Mouse (Mus musculus) liver, embryonic 13.5 days (tissue): ENCODE measurements around the gene Nup153. TPM values are rescaled to one million over a fixed set of nuclear protein-coding genes. Genes with fewer than 3 reads are reported as not detected.
A peak's percentile ranks its signal among the peaks of the same experiment; 100 is the strongest.

ENCODE experiments used
- ATAC-seq: fragments of 200-750 bp; cut with Nextera tagmentation; 2 replicates; pipeline ENCODE4 v1.8.0; 2017; ENCODE audit warnings: low read depth, mild to moderate bottlenecking, moderate number of reproducible peaks, moderate library complexity
- DNase-seq: peaks from one replicate; pipeline ENCODE4 v3.0.0; 2022
- H3K27ac ChIP-seq: fragments of 300-500 bp; sonication (generic); 2 replicates; pipeline ENCODE4 v1.5.1; 2015; ENCODE audit warnings: moderate library complexity, mild to moderate bottlenecking, inconsistent platforms
- H3K27me3 ChIP-seq: fragments of 300-500 bp; sonication (generic); 2 replicates; pipeline ENCODE4 v1.6.1; 2015; ENCODE audit warnings: mild to moderate bottlenecking, inconsistent platforms
- H3K36me3 ChIP-seq: fragments of 300-500 bp; sonication (generic); 2 replicates; pipeline ENCODE4 v1.6.1; 2015; ENCODE audit warnings: mild to moderate bottlenecking, inconsistent platforms
- H3K4me1 ChIP-seq: fragments of 300-500 bp; sonication (generic); replicated peaks from 2 replicates; pipeline ENCODE4 v1.6.1; 2015; ENCODE audit warnings: inconsistent platforms
- H3K4me2 ChIP-seq: fragments of 300-500 bp; sonication (generic); 2 replicates; pipeline ENCODE4 v1.6.1; 2015; ENCODE audit warnings: inconsistent platforms, mild to moderate bottlenecking, moderate library complexity
- H3K4me3 ChIP-seq: fragments of 300-500 bp; sonication (generic); replicated peaks from 2 replicates; pipeline ENCODE4 v1.5.1; 2015; ENCODE audit warnings: mild to moderate bottlenecking, inconsistent platforms
- H3K9ac ChIP-seq: fragments of 300-500 bp; sonication (generic); 2 replicates; pipeline ENCODE4 v1.6.1; 2015; ENCODE audit warnings: mild to moderate bottlenecking, inconsistent platforms
- H3K9me3 ChIP-seq: fragments of 300-500 bp; sonication (generic); replicated peaks from 2 replicates; pipeline ENCODE4 v1.6.1; 2016; ENCODE audit warnings: inconsistent platforms
- WGBS: fragments of 180-500 bp; shearing (Covaris S2); methylation state at CpG from one replicate; pipeline ENCODE4 v1.1.7; 2015; ENCODE audit not compliant: insufficient replicate concordance; 5-methylcytosine and 5-hydroxymethylcytosine counted together
- polyA plus RNA-seq: library from polyadenylated mRNA; unstranded; fragments of >200 nt; fragmentation: Nextera tagmentation; extraction: Ambion mirVana; gene quantifications from 2 replicates; pipeline ENCODE4 v1.2.1, GENCODE M21; 2015

Nup153 gene
- polyA plus RNA-seq, 1 experiment from 2014 or later: 18.6 TPM

DNA sequence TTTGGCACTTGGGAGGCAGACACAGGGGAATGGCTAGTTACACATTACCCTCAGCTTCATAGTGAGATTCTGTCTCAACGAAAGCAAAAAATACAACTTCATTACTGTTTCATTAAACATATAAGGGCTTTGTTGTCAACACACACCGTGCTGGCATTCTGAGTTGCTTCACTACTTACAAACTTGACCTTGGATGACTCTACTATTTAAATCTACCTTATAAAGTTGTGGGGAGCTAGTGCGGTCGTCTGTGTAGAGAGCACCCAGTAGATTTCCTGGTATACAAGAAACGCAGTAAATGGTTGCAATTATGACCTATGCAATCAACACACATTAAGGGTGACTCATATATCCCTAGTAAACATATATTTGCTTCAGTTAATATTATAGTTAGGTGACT is 671 bp upstream of the Nup153 start:
- Histone ChIP-seq H3K4me1 (peaks cover 22% of the 10 kb centered on the region), H3K9ac (peak overlapping the region; percentile 74), H3K4me3 (peak overlapping the region; percentile 99), H3K27me3 (no peaks in the 10 kb centered on the region), H3K36me3 (no peaks in the 10 kb centered on the region), H3K4me2 (peak overlapping the region; percentile 77), H3K9me3 (no peaks in the 10 kb centered on the region), H3K27ac (peak overlapping the region; percentile 99)
- WGBS: 33% methylated on average over 5 of the region's 5 CpGs
- no peak for ATAC-seq
- no peak for DNase-seq

DNA sequence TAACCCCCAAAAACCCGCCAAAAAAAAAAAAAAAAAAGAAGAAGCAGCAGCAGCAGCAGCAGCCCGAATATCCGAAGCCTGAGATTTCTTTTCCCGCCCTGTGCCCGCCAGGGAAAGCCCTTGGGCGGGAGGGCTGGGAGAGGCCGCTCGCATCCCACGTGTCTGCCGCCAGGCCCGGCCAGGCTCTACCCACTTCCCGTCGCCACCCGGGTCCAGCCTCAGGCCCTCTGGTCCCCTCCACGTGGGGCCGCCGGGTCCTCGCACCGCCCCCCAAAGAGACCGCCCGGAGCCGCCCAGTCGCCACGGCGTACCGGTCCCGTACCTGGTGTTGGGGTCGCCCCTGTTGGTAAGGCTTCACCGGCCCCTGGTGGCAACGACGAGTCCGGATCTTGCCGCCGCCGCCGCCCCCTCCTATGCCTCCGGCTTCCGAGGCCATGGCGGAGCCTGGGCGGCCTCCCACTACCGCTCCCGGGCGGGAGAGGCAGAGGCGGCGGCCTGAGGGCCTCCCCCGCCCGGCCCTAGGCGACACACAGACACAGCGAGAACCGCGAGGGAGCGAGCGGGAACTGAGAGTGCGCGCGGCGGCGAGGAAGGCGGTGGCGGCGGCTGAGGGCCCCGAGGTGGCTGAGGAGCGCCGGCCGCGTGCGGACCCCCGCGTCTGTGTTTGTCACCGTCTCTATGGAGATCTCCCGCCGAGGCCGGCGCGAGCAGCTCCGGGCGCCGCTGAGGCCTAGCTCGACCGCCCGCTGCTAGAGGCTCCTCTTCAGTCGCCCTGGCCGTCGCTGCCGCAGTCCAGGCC is 503 bp downstream of the Nup153 start:
- Histone ChIP-seq H3K27me3 (no peaks in the 10 kb centered on the region), H3K9me3 (no peaks in the 10 kb centered on the region), H3K36me3 (no peaks in the 10 kb centered on the region), H3K27ac (peak overlapping the region; percentile 99), H3K4me2 (peak overlapping the region; percentile 77), H3K4me3 (peak overlapping the region; percentile 99), H3K4me1 (peaks cover 33% of the 10 kb centered on the region), H3K9ac (peak overlapping the region; percentile 98)
- peak; percentile 69 for DNase-seq
- under 1% methylated on average over 74 of the region's 85 CpGs for WGBS
- peak; percentile 73 for ATAC-seq

DNA sequence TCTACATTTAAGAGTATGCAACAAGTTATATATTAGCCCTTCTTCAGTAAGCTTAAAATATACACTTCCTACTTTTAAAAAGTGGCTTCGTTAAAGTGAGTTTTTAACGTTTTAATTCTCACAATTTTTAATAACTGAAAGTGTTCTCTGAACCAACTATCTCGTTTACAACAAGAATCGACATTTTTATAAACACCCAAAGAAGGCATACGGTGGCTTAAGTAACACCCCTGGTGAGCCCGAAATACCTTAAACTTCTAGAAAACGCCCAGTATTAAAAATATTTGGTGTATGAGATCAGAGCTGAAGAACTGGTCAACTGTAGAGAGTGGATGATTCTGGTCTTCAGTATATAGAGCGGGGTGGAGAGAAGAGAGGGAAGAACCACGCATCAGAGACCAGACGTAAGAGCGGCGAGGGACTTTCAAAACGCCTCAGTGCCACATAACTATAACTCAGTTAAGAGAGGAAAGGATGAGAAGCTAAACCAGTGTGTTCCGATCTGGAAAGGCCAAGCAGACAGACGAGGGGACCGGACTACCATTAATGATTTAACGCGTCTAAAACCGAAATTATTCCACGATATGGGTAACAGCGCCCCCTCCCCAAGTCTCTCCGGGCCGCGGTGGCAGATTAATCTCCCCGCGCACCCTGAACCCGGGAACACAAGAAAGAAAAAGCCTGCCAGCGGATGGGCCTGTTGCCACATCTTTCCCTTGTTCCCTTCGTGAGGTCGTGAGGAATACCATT is 1.3 kb downstream of the Nup153 start:
- Histone ChIP-seq H3K4me3 (peak overlapping the region; percentile 99), H3K36me3 (no peaks in the 10 kb centered on the region), H3K4me2 (peak overlapping the region; percentile 77), H3K27ac (peak overlapping the region; percentile 99), H3K9ac (peak overlapping the region; percentile 98), H3K4me1 (peaks cover 41% of the 10 kb centered on the region), H3K27me3 (no peaks in the 10 kb centered on the region), H3K9me3 (no peaks in the 10 kb centered on the region)
- WGBS: under 1% methylated on average over 30 of the region's 30 CpGs
- no peak for ATAC-seq
- DNase-seq: no peak

DNA sequence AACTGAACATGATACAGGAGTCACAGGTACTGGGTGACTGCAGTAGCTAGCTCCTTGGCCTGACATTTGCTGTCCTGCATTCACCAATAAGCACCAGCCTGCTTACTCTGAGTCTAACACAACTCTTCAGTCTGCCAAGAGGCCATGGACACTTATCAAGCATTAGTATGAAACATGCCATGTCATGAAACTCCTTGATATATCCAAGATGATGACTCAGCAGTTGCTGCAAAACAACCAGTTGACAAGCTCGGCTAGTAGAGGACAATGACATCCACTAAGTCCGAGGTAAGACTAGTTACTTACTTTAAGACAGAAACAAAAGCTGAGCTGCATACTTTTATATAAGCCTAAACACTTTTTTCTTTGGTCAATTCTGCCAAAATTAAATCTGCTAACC is 2.5 kb downstream of the Nup153 start:
- 6% methylated on average over 2 of the region's 2 CpGs for WGBS
- peak overlapping the region; percentile 99 for H3K4me3 ChIP-seq
- ATAC-seq (peak; percentile 50), DNase-seq (peak; percentile 72)
- peak overlapping the region; percentile 86 for H3K9ac ChIP-seq
- no peaks in the 10 kb centered on the region for H3K9me3 ChIP-seq
- H3K4me2 ChIP-seq: peak overlapping the region; percentile 60
- peak overlapping the region; percentile 93 for H3K27ac ChIP-seq
- H3K4me1 ChIP-seq: peaks cover 50% of the 10 kb centered on the region
- no peaks in the 10 kb centered on the region for H3K27me3 ChIP-seq
- no peaks in the 10 kb centered on the region for H3K36me3 ChIP-seq

DNA sequence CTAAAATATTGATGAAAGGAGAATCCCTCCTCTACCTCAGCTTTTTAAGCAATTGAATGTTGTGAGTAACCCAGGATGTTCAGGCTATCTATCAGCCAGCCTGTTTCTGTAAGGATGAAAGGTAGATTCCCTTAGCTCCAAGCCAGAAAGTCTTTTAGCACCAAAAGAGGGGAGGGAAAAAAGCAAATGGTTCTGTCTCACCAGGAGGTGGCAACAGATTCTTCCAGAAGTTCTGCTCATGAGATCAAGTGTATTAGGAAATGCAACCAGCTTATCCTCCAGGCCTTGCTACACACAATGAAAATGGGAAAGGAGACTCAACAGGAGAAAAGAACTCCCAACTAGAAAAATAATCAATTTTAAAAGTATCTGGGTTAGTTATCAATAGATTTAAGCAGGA is 3.4 kb downstream of the Nup153 start:
- peak overlapping the region; percentile 93 for H3K27ac ChIP-seq
- peaks cover 6% of the 10 kb centered on the region for H3K36me3 ChIP-seq
- H3K4me1 ChIP-seq: peaks cover 58% of the 10 kb centered on the region
- H3K9me3 ChIP-seq: no peaks in the 10 kb centered on the region
- no peak for ATAC-seq
- H3K9ac ChIP-seq: peak overlapping the region; percentile 86
- peak overlapping the region; percentile 60 for H3K4me2 ChIP-seq
- H3K4me3 ChIP-seq: peak overlapping the region; percentile 99
- no peak for DNase-seq
- no peaks in the 10 kb centered on the region for H3K27me3 ChIP-seq

DNA sequence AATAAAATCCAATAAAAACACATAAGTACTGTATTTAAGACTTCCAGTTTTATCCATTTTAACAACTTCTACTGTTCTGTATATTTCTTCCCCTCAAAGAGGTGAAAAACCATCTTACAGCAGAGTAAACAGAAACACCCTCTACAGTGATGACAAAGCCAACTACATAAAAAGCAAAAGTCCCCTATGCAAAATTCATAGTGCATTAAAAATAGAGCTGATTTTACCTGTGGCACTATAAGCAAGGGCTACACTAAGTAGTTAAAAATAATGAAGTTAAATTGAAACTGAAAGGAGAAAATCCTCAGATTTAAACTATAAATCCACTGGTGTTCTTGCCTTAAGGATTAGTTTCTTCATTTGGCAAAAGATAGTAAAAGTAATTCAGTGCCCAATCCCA is 6.7 kb downstream of the Nup153 start:
- Histone ChIP-seq H3K27me3 (no peaks in the 10 kb centered on the region), H3K4me3 (no peak overlapping the region), H3K4me2 (0 out of 2 replicates have a peak overlapping the region, but pooled peaks have one; percentile 10), H3K36me3 (peaks cover 17% of the 10 kb centered on the region), H3K27ac (no peak overlapping the region; the same call in 1 of the 2 replicates), H3K9ac (no peak overlapping the region), H3K4me1 (peaks cover 75% of the 10 kb centered on the region), H3K9me3 (no peaks in the 10 kb centered on the region)
- ATAC-seq: no peak
- DNase-seq: no peak

DNA sequence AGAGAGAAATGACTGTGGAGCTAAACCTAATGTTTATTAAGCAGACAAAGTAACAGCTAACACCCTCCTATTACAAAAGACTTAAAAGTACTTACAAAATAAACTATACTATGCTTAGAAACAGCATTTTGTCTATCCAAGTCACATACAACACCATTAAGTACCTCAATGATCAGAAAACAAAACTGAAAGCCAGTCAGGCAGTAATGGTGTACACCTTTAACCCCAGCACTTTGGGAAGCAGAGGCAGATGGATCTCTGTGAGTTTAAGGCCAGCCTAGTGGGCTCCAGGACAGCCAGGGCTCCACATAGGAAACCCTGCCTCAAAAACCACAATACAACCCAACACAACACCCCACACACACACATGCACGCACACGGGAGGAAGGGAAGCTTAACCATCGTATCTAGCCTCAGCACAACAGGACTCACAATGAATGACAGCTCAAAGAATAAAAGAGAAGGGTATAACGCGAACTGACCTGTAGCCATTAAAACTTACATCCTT is 8.8 kb downstream of the Nup153 start:
- Histone ChIP-seq H3K36me3 (peaks cover 33% of the 10 kb centered on the region), H3K4me2 (peak overlapping the region; percentile 29; the same call in 1 of the 2 replicates), H3K4me3 (no peak overlapping the region), H3K4me1 (peaks cover 68% of the 10 kb centered on the region), H3K9ac (peak overlapping the region; percentile 53), H3K27me3 (no peaks in the 10 kb centered on the region), H3K9me3 (no peaks in the 10 kb centered on the region), H3K27ac (peak overlapping the region; percentile 53; the same call in 1 of the 2 replicates)
- 55% methylated on average over 5 of the region's 5 CpGs for WGBS
- DNase-seq (no peak), ATAC-seq (no peak)

DNA sequence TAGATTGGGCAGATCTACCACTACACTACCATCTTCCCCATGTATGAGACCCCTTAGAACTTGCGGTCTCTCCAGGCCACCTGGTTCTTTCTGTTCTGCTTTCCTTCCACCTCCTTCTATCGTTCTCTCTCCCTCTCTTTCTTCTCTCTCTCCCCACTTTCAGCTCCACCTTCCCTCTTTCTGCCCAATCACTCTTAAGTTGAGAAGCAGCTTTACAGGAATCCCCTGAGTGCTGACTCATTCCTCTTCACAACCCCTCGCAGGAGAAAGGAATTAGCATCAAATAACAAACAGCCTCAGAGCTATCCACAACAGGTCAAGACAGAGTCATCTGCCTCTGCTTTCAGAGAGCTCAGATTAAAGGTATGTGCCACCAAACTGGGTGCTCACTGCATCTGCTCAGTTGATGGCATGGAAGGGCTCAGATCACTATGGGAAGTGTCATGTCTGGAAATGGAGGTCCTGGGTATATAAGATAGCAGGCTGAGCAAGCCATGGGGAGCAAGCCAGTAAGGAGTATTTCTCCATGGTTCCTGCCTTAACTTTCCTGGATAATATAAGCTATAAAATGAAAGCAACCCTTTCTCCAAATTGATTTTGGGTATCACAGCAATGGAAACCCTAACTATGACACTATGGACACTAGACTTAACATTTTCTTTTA is 11.6 kb downstream of the Nup153 start:
- H3K27me3 ChIP-seq: no peaks in the 10 kb centered on the region
- peak overlapping the region; percentile 85 for H3K27ac ChIP-seq
- peak overlapping the region; percentile 18 for H3K4me2 ChIP-seq
- ATAC-seq: peak; percentile 81
- no peak for DNase-seq
- no peaks in the 10 kb centered on the region for H3K9me3 ChIP-seq
- peak overlapping the region; percentile 39; the same call in 1 of the 2 replicates for H3K9ac ChIP-seq
- H3K36me3 ChIP-seq: peaks cover 56% of the 10 kb centered on the region
- WGBS: 40% methylated on average over 3 of the region's 3 CpGs
- no peak overlapping the region for H3K4me3 ChIP-seq
- H3K4me1 ChIP-seq: peaks cover 45% of the 10 kb centered on the region

DNA sequence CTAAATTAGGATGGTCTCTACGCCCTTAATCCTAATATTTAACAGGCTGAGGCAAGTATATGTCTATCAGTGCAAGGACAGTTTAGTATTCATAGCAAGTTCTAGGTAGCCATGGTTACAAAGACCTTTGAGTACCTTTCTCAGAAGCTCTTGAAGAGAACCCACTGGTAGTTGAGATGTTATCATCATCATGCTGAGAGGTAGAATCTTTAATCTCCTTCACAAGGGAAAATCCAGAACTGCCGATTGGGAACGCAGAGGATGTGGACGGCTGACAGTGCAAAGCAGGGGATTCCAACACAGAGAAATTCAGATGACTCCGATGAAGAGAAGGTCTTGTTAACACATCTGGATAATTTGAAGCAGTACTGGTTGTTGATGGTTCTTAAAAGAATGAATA is 14.3 kb downstream of the Nup153 start:
- Histone ChIP-seq H3K27ac (no peak overlapping the region), H3K4me2 (no peak overlapping the region), H3K4me3 (no peak overlapping the region), H3K9me3 (no peaks in the 10 kb centered on the region), H3K4me1 (peaks cover 25% of the 10 kb centered on the region), H3K27me3 (no peaks in the 10 kb centered on the region), H3K9ac (no peak overlapping the region), H3K36me3 (peaks cover 70% of the 10 kb centered on the region)
- DNase-seq (no peak), ATAC-seq (no peak)
- WGBS: 90% methylated on average over 5 of the region's 5 CpGs

DNA sequence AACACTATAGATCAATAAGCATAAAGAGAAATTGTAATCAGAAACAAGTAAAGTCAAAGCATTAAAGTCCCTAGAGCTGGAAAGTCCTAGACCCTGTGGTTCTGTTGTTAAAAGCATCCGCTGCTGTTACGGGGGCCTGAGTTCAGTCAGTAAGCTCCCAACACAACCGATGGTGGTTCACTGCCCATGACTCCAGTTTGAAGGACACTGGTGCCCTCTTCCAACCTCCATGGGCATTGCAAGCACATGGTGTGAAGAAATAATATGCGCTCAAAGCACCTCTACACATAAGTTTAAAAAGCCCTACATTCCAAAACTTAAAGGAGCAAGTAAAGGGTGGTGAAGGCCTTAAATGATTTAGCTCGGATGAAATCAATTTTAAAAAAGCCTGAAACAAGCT is 24.6 kb downstream of the Nup153 start:
- H3K4me1 ChIP-seq: no peaks in the 10 kb centered on the region
- H3K9ac ChIP-seq: no peak overlapping the region
- 75% methylated on average over 5 of the region's 5 CpGs for WGBS
- H3K27ac ChIP-seq: no peak overlapping the region
- no peaks in the 10 kb centered on the region for H3K9me3 ChIP-seq
- H3K4me3 ChIP-seq: no peak overlapping the region
- ATAC-seq: no peak
- no peak overlapping the region for H3K4me2 ChIP-seq
- peaks cover 66% of the 10 kb centered on the region for H3K36me3 ChIP-seq
- no peak for DNase-seq
- H3K27me3 ChIP-seq: no peaks in the 10 kb centered on the region

DNA sequence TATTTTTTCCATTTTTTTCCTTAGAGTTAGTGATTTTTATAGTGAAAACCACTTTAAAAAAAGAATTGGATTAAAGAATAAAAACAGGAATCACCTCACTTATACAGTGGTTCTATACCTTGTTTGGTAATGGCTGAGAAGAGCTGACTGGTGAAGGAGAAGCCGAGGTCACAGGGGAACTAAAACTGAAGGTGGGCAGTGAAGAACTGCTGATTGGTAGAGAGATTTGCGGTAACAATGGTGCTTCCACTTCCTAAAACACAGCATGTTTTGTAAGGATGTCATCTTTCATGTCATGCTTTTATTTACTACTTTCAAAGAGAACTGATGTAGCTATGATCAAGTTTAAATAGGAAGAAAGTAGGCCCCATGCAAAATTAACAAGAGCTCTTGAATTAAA is 26.3 kb downstream of the Nup153 start:
- ATAC-seq (no peak), DNase-seq (no peak)
- Histone ChIP-seq H3K4me1 (no peaks in the 10 kb centered on the region), H3K9ac (no peak overlapping the region), H3K9me3 (no peaks in the 10 kb centered on the region), H3K4me3 (no peak overlapping the region), H3K27me3 (no peaks in the 10 kb centered on the region), H3K36me3 (peaks cover 65% of the 10 kb centered on the region), H3K27ac (no peak overlapping the region), H3K4me2 (no peak overlapping the region)
- WGBS: 76% methylated on average over 2 of the region's 2 CpGs
